Mouse (Mus musculus) CH12.LX (cell line): Measurements from ENCODE around the gene Trim41. TPM values are rescaled to one million over a fixed set of nuclear protein-coding genes. Genes with fewer than 3 reads are reported as not detected.

ENCODE experiments used
- DNase-seq: peaks from one replicate; pipeline ENCODE4 v3.0.0-alpha.2; 2013; ENCODE audit errors: extremely low read depth
- H3K27ac ChIP-seq: 2 replicates; pipeline ENCODE4 v1.5.1; 2012; ENCODE audit warnings: low read depth, mild to moderate bottlenecking, control low read depth, moderate library complexity; ENCODE audit not compliant: insufficient read depth
- H3K27me3 ChIP-seq: replicated peaks from 2 replicates; pipeline ENCODE3; 2012; ENCODE audit warnings: inconsistent platforms
- H3K36me3 ChIP-seq, 2 experiments: replicated peaks in 1 of 2; 2 replicates each; pipeline versions ENCODE3 to v1.6.1; 2012; ENCODE audit warnings: inconsistent platforms in 1 of 2, low read length in 1 of 2, mild to moderate bottlenecking in 1 of 2, mixed read lengths in 1 of 2, moderate library complexity in 1 of 2; ENCODE audit not compliant: control insufficient read depth in 1 of 2, insufficient read depth in 1 of 2
- H3K4me1 ChIP-seq, 2 experiments: 2 replicates each; pipeline ENCODE4 v1.6.1; 2012; ENCODE audit warnings: inconsistent platforms in 1 of 2, moderate library complexity in 1 of 2; ENCODE audit not compliant: insufficient read depth in 2 of 2, control insufficient read depth in 1 of 2
- H3K4me2 ChIP-seq: 2 replicates; pipeline ENCODE4 v1.6.1; 2012; ENCODE audit warnings: low read depth, mild to moderate bottlenecking, control low read depth; ENCODE audit not compliant: poor library complexity, insufficient read depth, severe bottlenecking
- H3K4me3 ChIP-seq, 3 experiments: fragments of 150-350 bp in 1 of 3; sonication (generic) in 1 of 3; replicated peaks in 1 of 3; 2 replicates each; pipeline versions ENCODE3 to v1.5.1; 2011 to 2012; ENCODE audit warnings: low read depth in 2 of 3, low read length in 2 of 3, mild to moderate bottlenecking in 2 of 3, moderate library complexity in 2 of 3, control low read depth in 1 of 3, improper control_type of control experiment in 1 of 3, inconsistent platforms in 1 of 3, mixed read lengths in 1 of 3; ENCODE audit not compliant: poor library complexity in 1 of 3
- H3K79me2 ChIP-seq: replicated peaks from 2 replicates; pipeline ENCODE4 v1.6.1; 2012; ENCODE audit warnings: mild to moderate bottlenecking, moderate library complexity; ENCODE audit not compliant: control insufficient read depth, poor library complexity, insufficient read depth, severe bottlenecking; ENCODE audit errors: extremely low read depth
- H3K9ac ChIP-seq: 2 replicates; pipeline ENCODE4 v1.6.1; 2012; ENCODE audit warnings: low read depth, mild to moderate bottlenecking, control low read depth, moderate library complexity; ENCODE audit not compliant: insufficient read depth
- H3K9me3 ChIP-seq: replicated peaks from 2 replicates; pipeline ENCODE3; 2012; ENCODE audit warnings: low read length, inconsistent platforms, mixed read lengths
- BHLHE40 ChIP-seq: IDR thresholded peaks from 2 replicates; pipeline ENCODE4 v1.6.1; 2011; ENCODE audit warnings: mild to moderate bottlenecking, low read depth, low read length, improper control_type of control experiment
- CHD1 ChIP-seq: IDR thresholded peaks from 2 replicates; pipeline ENCODE4 v1.6.1; 2012; ENCODE audit warnings: low read depth, low read length, improper control_type of control experiment, inconsistent platforms
- CHD2 ChIP-seq: IDR thresholded peaks from 2 replicates; pipeline ENCODE4 v1.6.1; 2011; ENCODE audit warnings: low read length, improper control_type of control experiment
- ELF1 ChIP-seq: IDR thresholded peaks from 2 replicates; pipeline ENCODE4 v1.6.1; 2014; ENCODE audit warnings: low read depth, mild to moderate bottlenecking, inconsistent platforms, low read length, improper control_type of control experiment
- GABPA ChIP-seq: IDR thresholded peaks from 2 replicates; pipeline ENCODE4 v1.6.1; 2012; ENCODE audit warnings: low read depth, low read length, improper control_type of control experiment, inconsistent platforms; ENCODE audit not compliant: insufficient replicate concordance
- IRF4 ChIP-seq: IDR thresholded peaks from 2 replicates; pipeline ENCODE4 v1.6.1; 2014; ENCODE audit warnings: low read depth, mild to moderate bottlenecking, inconsistent platforms, low read length, improper control_type of control experiment
- JUND ChIP-seq: conservative IDR thresholded peaks from 2 replicates; pipeline ENCODE4 v1.6.1; 2011; ENCODE audit warnings: low read depth, low read length, improper control_type of control experiment
- KAT2A ChIP-seq: IDR thresholded peaks from 2 replicates; pipeline ENCODE4 v1.6.1; 2012; ENCODE audit warnings: low read length, improper control_type of control experiment, inconsistent platforms; ENCODE audit not compliant: insufficient replicate concordance
- MAX ChIP-seq: IDR thresholded peaks from 2 replicates; pipeline ENCODE4 v1.6.1; 2011; ENCODE audit warnings: low read length, improper control_type of control experiment
- MAZ ChIP-seq: IDR thresholded peaks from 2 replicates; pipeline ENCODE4 v1.6.1; 2012; ENCODE audit warnings: low read depth, mild to moderate bottlenecking, inconsistent platforms, low read length, improper control_type of control experiment, moderate library complexity
- MXI1 ChIP-seq: IDR thresholded peaks from 2 replicates; pipeline ENCODE4 v1.6.1; 2011; ENCODE audit warnings: mild to moderate bottlenecking, low read depth, low read length, improper control_type of control experiment
- MYC ChIP-seq: IDR thresholded peaks from 2 replicates; pipeline ENCODE4 v1.6.1; 2011; ENCODE audit warnings: low read depth, mild to moderate bottlenecking, improper control_type of control experiment, low read length
- NELFE ChIP-seq: IDR thresholded peaks from 2 replicates; pipeline ENCODE4 v1.6.1; 2011; ENCODE audit warnings: low read depth, low read length, improper control_type of control experiment
- POLR2A ChIP-seq: IDR thresholded peaks from 2 replicates; pipeline ENCODE4 v1.6.1; 2011; ENCODE audit warnings: low read depth, mild to moderate bottlenecking, improper control_type of control experiment, low read length
- POLR2AphosphoS2 ChIP-seq: IDR thresholded peaks from 2 replicates; pipeline ENCODE4 v1.6.1; 2011; ENCODE audit warnings: low read depth, low read length, improper control_type of control experiment
- RAD21 ChIP-seq: IDR thresholded peaks from 2 replicates; pipeline ENCODE4 v1.6.1; 2011; ENCODE audit warnings: low read depth, mild to moderate bottlenecking, low read length, improper control_type of control experiment, moderate library complexity
- RCOR1 ChIP-seq: conservative IDR thresholded peaks from 2 replicates; pipeline ENCODE4 v1.6.1; 2012; ENCODE audit warnings: low read depth, mild to moderate bottlenecking, inconsistent platforms, low read length, improper control_type of control experiment
- SIN3A ChIP-seq: IDR thresholded peaks from 2 replicates; pipeline ENCODE4 v1.6.1; 2012; ENCODE audit warnings: low read length, improper control_type of control experiment, inconsistent platforms
- SMC3 ChIP-seq: IDR thresholded peaks from 2 replicates; pipeline ENCODE4 v1.6.1; 2011; ENCODE audit warnings: low read depth, low read length, improper control_type of control experiment
- TBP ChIP-seq: conservative IDR thresholded peaks from 2 replicates; pipeline ENCODE4 v1.6.1; 2011; ENCODE audit warnings: low read depth, low read length, improper control_type of control experiment
- TCF12 ChIP-seq: IDR thresholded peaks from 2 replicates; pipeline ENCODE4 v1.6.1; 2014; ENCODE audit warnings: low read depth, mild to moderate bottlenecking, inconsistent platforms, low read length, improper control_type of control experiment
- UBTF ChIP-seq: IDR thresholded peaks from 2 replicates; pipeline ENCODE4 v1.6.1; 2012; ENCODE audit warnings: low read depth, mild to moderate bottlenecking, inconsistent platforms, low read length, improper control_type of control experiment, moderate library complexity
- ZMIZ1 ChIP-seq: IDR thresholded peaks from 2 replicates; pipeline ENCODE4 v1.6.1; 2012; ENCODE audit warnings: low read depth, mild to moderate bottlenecking, inconsistent platforms, low read length, improper control_type of control experiment
- dilution Hi-C: fragments of 300-500 bp; cut with MboI; formaldehyde crosslinking; loops from 2 replicates; pipeline ENCODE4 v1.14.3; 2020; ENCODE audit warnings: low sequenced_read_pairs; ENCODE audit not compliant: extremely low pct_unique_long_range_greater_than_20kb, extremely low pct_ligation_motif_present
- in situ Hi-C: fragments of 300-500 bp; cut with MboI; formaldehyde crosslinking; loops from 3 replicates; pipeline ENCODE4 v1.14.3; 2019; ENCODE audit warnings: low sequenced_read_pairs, low pct_ligation_motif_present, low pct_unique_long_range_greater_than_20kb, mixed read lengths
- polyA plus RNA-seq: library from polyadenylated mRNA; unstranded; fragments of >175 nt; gene quantifications from 2 replicates; pipeline ENCODE4 v1.2.1, GENCODE M21; 2012; ENCODE audit warnings: low read depth; ENCODE audit not compliant: insufficient read length
- total RNA-seq, 2 experiments: library from RNA; depleted of rRNA; stranded (reverse); fragments of 300-350 nt in 1 of 2; fragments of >200 nt in 1 of 2; gene quantifications; 2 replicates each; pipeline ENCODE4 v1.2.3; 2012 to 2014

Gene Trim41
- total and polyA plus RNA-seq, 3 experiments, result 18.8 to 51.6 (median 36.0) TPM

- Histone ChIP-seq H3K4me1 (peaks cover 10 to 64% of the 10 kb centered on the region in 2 experiments), H3K4me3 (no peak overlapping the region), H3K9me3 (no peaks in the 10 kb centered on the region), H3K36me3 (peaks cover 90 to 98% of the 10 kb centered on the region in 2 experiments), H3K9ac (no peak overlapping the region), H3K27me3 (no peaks in the 10 kb centered on the region), H3K79me2 (peaks cover 28% of the 10 kb centered on the region), H3K4me2 (no peak overlapping the region), H3K27ac (no peak overlapping the region; the same call in 1 of the 2 replicates)
- dilution Hi-C loops, result no loop called here
- no peak for DNase-seq
- in situ Hi-C loops, result no loop called here
- no peak for TF ChIP-seq JUND
- no peak for TF ChIP-seq BHLHE40
- no peak for TF ChIP-seq UBTF
- TF ChIP-seq KAT2A, result no peak
- TF ChIP-seq MXI1, result 0 out of 2 replicates have a peak, but pooled peaks have one; percentile 3
- TF ChIP-seq CHD2, result peak; percentile 76; the same call in 1 of the 2 replicates
- TF ChIP-seq SMC3, result 0 out of 2 replicates have a peak, but pooled peaks have one; percentile 1
- TF ChIP-seq CHD1, result no peak
- TF ChIP-seq RAD21, result no peak
- TF ChIP-seq IRF4, result no peak
- no peak for TF ChIP-seq MAX
- TF ChIP-seq MAZ, result 0 out of 2 replicates have a peak, but pooled peaks have one; percentile 6
- TF ChIP-seq NELFE, result no peak
- peak; percentile 93 for TF ChIP-seq POLR2AphosphoS2
- TF ChIP-seq POLR2A, result peak; percentile 64
- TF ChIP-seq MYC, result peak; percentile 13; the same call in 1 of the 2 replicates
- TF ChIP-seq SIN3A, result peak; percentile 28; the same call in 1 of the 2 replicates
- no peak for TF ChIP-seq TBP
- TF ChIP-seq ELF1, result 0 out of 2 replicates have a peak, but pooled peaks have one; percentile 11
- TF ChIP-seq GABPA, result no peak
- TF ChIP-seq ZMIZ1, result peak; percentile 80
- TF ChIP-seq RCOR1, result peak; percentile 76; the same call in 1 of the 2 replicates
- no peak for TF ChIP-seq TCF12
Observed at GRCm38 (mm10) chr11:48806856-48807562, 10.1 kb downstream of the Trim41 start.
